Mouse (Mus musculus): ENCODE data around the gene Sugp2. TPM values are rescaled to one million over a fixed set of nuclear protein-coding genes. Genes with fewer than 3 reads are reported as not detected.
"Not testable (repeated sequence)": the region's sequence is repeated elsewhere in the genome, so short reads cannot be mapped to it uniquely, and the experiment has no call there.

Gene Sugp2
- 10 to 100 TPM; 52.2 to 55.4 TPM for total RNA-seq (2021)

- DNase-seq, result peak; percentile 95
These were observed at the start of gene Sugp2, which contains the start of gene Armc6 for GRCm38 (mm10) chr8:70234080-70234780. Gene Sugp2 (plus strand): TSS chr8:70234226. Gene Armc6 (minus strand): TSS chr8:70234466.

GRCm38 (mm10) chr8:70188707-70189106 lies 45.3 kb upstream of the Sugp2 start:
- no peak for DNase-seq

GRCm38 (mm10) chr8:70193238-70193637 lies 40.8 kb upstream of the Sugp2 start:
- no peak for DNase-seq

GRCm38 (mm10) chr8:70194191-70194590 lies 39.8 kb upstream of the Sugp2 start:
- no peak for DNase-seq

GRCm38 (mm10) chr8:70195762-70196161 lies 38.3 kb upstream of the Sugp2 start:
- no peak for DNase-seq

GRCm38 (mm10) chr8:70197603-70198002 lies 36.4 kb upstream of the Sugp2 start:
- no peak for DNase-seq

GRCm38 (mm10) chr8:70200098-70200681 lies 33.8 kb upstream of the Sugp2 start:
- peak; percentile 39 for DNase-seq

- DNase-seq, result no peak
These were observed 32.6 kb upstream of the Sugp2 start for GRCm38 (mm10) chr8:70201417-70201816.

- DNase-seq, result no peak
These were observed 31.0 kb upstream of the Sugp2 start for GRCm38 (mm10) chr8:70203072-70203471.

GRCm38 (mm10) chr8:70204757-70205156 lies 29.3 kb upstream of the Sugp2 start:
- DNase-seq, result no peak

- no peak for DNase-seq
These were observed 25.9 kb upstream of the Sugp2 start for GRCm38 (mm10) chr8:70208130-70208529.

GRCm38 (mm10) chr8:70210538-70210937 lies 23.5 kb upstream of the Sugp2 start:
- DNase-seq, result no peak

- DNase-seq, result no peak
These were observed 22.8 kb upstream of the Sugp2 start for GRCm38 (mm10) chr8:70211275-70211674.

- no peak for DNase-seq
These were observed 22.3 kb upstream of the Sugp2 start for GRCm38 (mm10) chr8:70211726-70212111.

GRCm38 (mm10) chr8:70212112-70213055 lies 21.6 kb upstream of the Sugp2 start, which contains the start of gene Slc25a42:
Gene Slc25a42 (minus strand): TSS chr8:70212305.
- DNase-seq, result peak; percentile 97

GRCm38 (mm10) chr8:70214411-70214810 lies 19.6 kb upstream of the Sugp2 start:
- DNase-seq, result no peak

- DNase-seq, result no peak
These were observed 18.9 kb upstream of the Sugp2 start for GRCm38 (mm10) chr8:70215092-70215491.

GRCm38 (mm10) chr8:70216161-70216560 lies 17.9 kb upstream of the Sugp2 start:
- DNase-seq, result not testable (repeated sequence)

- DNase-seq, result peak; percentile 90
These were observed 17.5 kb upstream of the Sugp2 start for GRCm38 (mm10) chr8:70216566-70216965.

GRCm38 (mm10) chr8:70217441-70217840 lies 16.6 kb upstream of the Sugp2 start:
- no peak for DNase-seq

GRCm38 (mm10) chr8:70219107-70219684 lies 14.8 kb upstream of the Sugp2 start:
- DNase-seq, result no peak

GRCm38 (mm10) chr8:70220236-70220840 lies 13.7 kb upstream of the Sugp2 start:
- peak; percentile 76 for DNase-seq
